ENCODE assay signal across 23 mouse cellular contexts in genomic region chr3:35349114-35349513, GRCm38 (mm10).
A peak's percentile ranks its signal among the peaks of the same experiment; 100 is the strongest.
DNase-seq lines count a peak whose midpoint lies in the region; ATAC-seq lines count a peak whose summit lies in the region.
"Had no signal": no experiment of that assay in that cellular context is flagged by ENCODE, and none has a peak within 500 bp of the region (broad histone marks: within the 10 kb centered on the region; RNA-seq: fewer than 3 reads in every experiment).

No protein-coding gene starts in this region.

- DNase-seq in cerebellum, postnatal 10 days: peak; percentile 83 to 87
- no peak for DNase-seq in cerebellum, adult 11 months
- DNase-seq in hindbrain, embryonic 14.5 days (ENCODE audit: low spot score): no peak
- peak; percentile 51 for DNase-seq in limb, embryonic 11.5 days (ENCODE audit: low spot score)
- no peak for DNase-seq in limb, embryonic 10.5 days (ENCODE audit: low spot score)
- DNase-seq in fibroblast of lung, adult 2 months (ENCODE audit: low read depth): peak; percentile 9
- no peak for DNase-seq in T-cell, adult 2 months (ENCODE audit: low spot score)
- DNase-seq: adrenal gland, postnatal 10 days; B cell, adult 2 months; cerebellum, adult 11-12 months; cerebellum, adult 9-11 months; embryo, embryonic 11 days; forebrain, postnatal 0 days; gastrocnemius, postnatal 14 days; heart, postnatal 4 days; kidney, adult 8-10 months had no signal

- no peak overlapping the region for H3K27ac ChIP-seq in hindbrain, embryonic 15.5 days (replicated peaks)
- H3K27ac ChIP-seq in hindbrain, embryonic 14.5 days: no peak overlapping the region
- no peak overlapping the region for H3K27ac ChIP-seq in limb, embryonic 11.5 days (replicated peaks; ENCODE audit: low read depth, low read length)
- H3K27ac ChIP-seq in limb, embryonic 10.5 days: no peak overlapping the region
- H3K27ac ChIP-seq: embryonic facial prominence, embryonic 15.5 days; forebrain, embryonic 12.5 days; intestine, embryonic 15.5 days had no signal

- H3K4me2 ChIP-seq in hindbrain, embryonic 15.5 days: no peak overlapping the region
- H3K4me2 ChIP-seq in hindbrain, embryonic 14.5 days (replicated peaks): no peak overlapping the region
- no peak overlapping the region for H3K4me2 ChIP-seq in limb, embryonic 11.5 days (ENCODE audit: low read depth, severe bottlenecking)
- H3K4me2 ChIP-seq: embryonic facial prominence, embryonic 15.5 days; forebrain, embryonic 12.5 days; intestine, embryonic 15.5 days had no signal

- 81% methylated on average over 7 of the region's 7 CpGs for WGBS in hindbrain, embryonic 15.5 days
- 79% methylated on average over 7 of the region's 7 CpGs for WGBS in hindbrain, embryonic 14.5 days
- 21% methylated on average over 7 of the region's 7 CpGs for WGBS in limb, embryonic 11.5 days
- WGBS in limb, embryonic 10.5 days: 41% methylated on average over 7 of the region's 7 CpGs

- ATAC-seq in hindbrain, embryonic 15.5 days (ENCODE audit: low FRiP score, low read depth): peak; percentile 53; the same call in 1 of the 2 replicates
- no peak for ATAC-seq in hindbrain, embryonic 14.5 days (ENCODE audit: low FRiP score)
- no peak for ATAC-seq in limb, embryonic 11.5 days (ENCODE audit: insufficient number of reproducible peaks, low FRiP score, low TSS enrichment, low read depth)
- ATAC-seq: CD4-positive, CD25-positive, alpha-beta regulatory T cell, adult 4 months; forebrain, postnatal 0 days; intestine, embryonic 15.5 days had no signal

- no peak overlapping the region for H3K9ac ChIP-seq in hindbrain, embryonic 15.5 days
- no peak overlapping the region for H3K9ac ChIP-seq in hindbrain, embryonic 14.5 days
- H3K9ac ChIP-seq in limb, embryonic 11.5 days (ENCODE audit: low read length): no peak overlapping the region
- H3K9ac ChIP-seq: embryonic facial prominence, embryonic 15.5 days; forebrain, embryonic 12.5 days; forebrain, postnatal 0 days; intestine, embryonic 15.5 days had no signal

- no peaks in the 10 kb centered on the region for H3K36me3 ChIP-seq in hindbrain, embryonic 15.5 days
- H3K36me3 ChIP-seq in hindbrain, embryonic 14.5 days (replicated peaks; ENCODE audit: control insufficient read depth, insufficient read depth): no peaks in the 10 kb centered on the region
- H3K36me3 ChIP-seq in limb, embryonic 11.5 days (ENCODE audit: control insufficient read depth, insufficient read depth, low read length): no peaks in the 10 kb centered on the region
- H3K36me3 ChIP-seq in limb, embryonic 10.5 days: no peaks in the 10 kb centered on the region
- H3K36me3 ChIP-seq: embryonic facial prominence, embryonic 15.5 days; forebrain, embryonic 12.5 days; G1E; intestine, embryonic 15.5 days had no signal

- H3K4me3 ChIP-seq in hindbrain, embryonic 15.5 days: no peak overlapping the region
- H3K4me3 ChIP-seq in hindbrain, embryonic 14.5 days (replicated peaks; ENCODE audit: low read length): no peak overlapping the region
- H3K4me3 ChIP-seq in limb, embryonic 11.5 days (ENCODE audit: low read depth, low read length): no peak overlapping the region
- H3K4me3 ChIP-seq in limb, embryonic 10.5 days: no peak overlapping the region
- H3K4me3 ChIP-seq: embryonic facial prominence, embryonic 15.5 days; erythroblast, embryonic 14.5 days; forebrain, embryonic 12.5 days; intestine, embryonic 15.5 days had no signal

- peaks cover 6% of the 10 kb centered on the region; the same call in 1 of the 2 replicates for H3K4me1 ChIP-seq in hindbrain, embryonic 15.5 days (replicated peaks)
- H3K4me1 ChIP-seq in hindbrain, embryonic 14.5 days (replicated peaks; ENCODE audit: control insufficient read depth, insufficient read depth, low read length): no peaks in the 10 kb centered on the region
- H3K4me1 ChIP-seq in limb, embryonic 11.5 days (ENCODE audit: control insufficient read depth, insufficient read depth, low read length): no peaks in the 10 kb centered on the region
- H3K4me1 ChIP-seq in limb, embryonic 10.5 days: peaks cover 52% of the 10 kb centered on the region
- H3K4me1 ChIP-seq: embryonic facial prominence, embryonic 15.5 days; intestine, embryonic 15.5 days had no signal

- no peaks in the 10 kb centered on the region for H3K27me3 ChIP-seq in hindbrain, embryonic 15.5 days
- no peaks in the 10 kb centered on the region for H3K27me3 ChIP-seq in hindbrain, embryonic 14.5 days (ENCODE audit: control insufficient read depth, insufficient read depth, low read length)
- no peaks in the 10 kb centered on the region for H3K27me3 ChIP-seq in limb, embryonic 11.5 days (ENCODE audit: control insufficient read depth, insufficient read depth, low read length)
- H3K27me3 ChIP-seq in limb, embryonic 10.5 days (ENCODE audit: low read depth, poor library complexity, severe bottlenecking): no peaks in the 10 kb centered on the region
- H3K27me3 ChIP-seq: embryonic facial prominence, embryonic 15.5 days; forebrain, embryonic 12.5 days; intestine, embryonic 15.5 days had no signal

- no peaks in the 10 kb centered on the region for H3K9me3 ChIP-seq in hindbrain, embryonic 15.5 days
- no peaks in the 10 kb centered on the region for H3K9me3 ChIP-seq in hindbrain, embryonic 14.5 days (ENCODE audit: control insufficient read depth, low read length)
- no peaks in the 10 kb centered on the region for H3K9me3 ChIP-seq in limb, embryonic 11.5 days (ENCODE audit: control insufficient read depth, low read length)
- no peaks in the 10 kb centered on the region for H3K9me3 ChIP-seq in limb, embryonic 10.5 days (replicated peaks)
- H3K9me3 ChIP-seq: embryonic facial prominence, embryonic 15.5 days; forebrain, embryonic 12.5 days; intestine, embryonic 15.5 days had no signal

Comparison
In these comparisons a context has a peak if more than half of its experiments do, and no peak if none do; other contexts are left out.
1. DNase-seq: peak in cerebellum, postnatal 10 days (2 of 2), limb, embryonic 11.5 days (single experiment) and fibroblast of lung, adult 2 months (single experiment); none in cerebellum, adult 11 months (single experiment), hindbrain, embryonic 14.5 days (single experiment), limb, embryonic 10.5 days (single experiment) and T-cell, adult 2 months (single experiment).